Mouse (Mus musculus): ENCODE results near the gene Hils1. TPM values are rescaled to one million over a fixed set of nuclear protein-coding genes. Genes with fewer than 3 reads are reported as not detected.

Hils1 gene
- total and polyA plus RNA-seq, 3 experiments: not detected

DNA sequence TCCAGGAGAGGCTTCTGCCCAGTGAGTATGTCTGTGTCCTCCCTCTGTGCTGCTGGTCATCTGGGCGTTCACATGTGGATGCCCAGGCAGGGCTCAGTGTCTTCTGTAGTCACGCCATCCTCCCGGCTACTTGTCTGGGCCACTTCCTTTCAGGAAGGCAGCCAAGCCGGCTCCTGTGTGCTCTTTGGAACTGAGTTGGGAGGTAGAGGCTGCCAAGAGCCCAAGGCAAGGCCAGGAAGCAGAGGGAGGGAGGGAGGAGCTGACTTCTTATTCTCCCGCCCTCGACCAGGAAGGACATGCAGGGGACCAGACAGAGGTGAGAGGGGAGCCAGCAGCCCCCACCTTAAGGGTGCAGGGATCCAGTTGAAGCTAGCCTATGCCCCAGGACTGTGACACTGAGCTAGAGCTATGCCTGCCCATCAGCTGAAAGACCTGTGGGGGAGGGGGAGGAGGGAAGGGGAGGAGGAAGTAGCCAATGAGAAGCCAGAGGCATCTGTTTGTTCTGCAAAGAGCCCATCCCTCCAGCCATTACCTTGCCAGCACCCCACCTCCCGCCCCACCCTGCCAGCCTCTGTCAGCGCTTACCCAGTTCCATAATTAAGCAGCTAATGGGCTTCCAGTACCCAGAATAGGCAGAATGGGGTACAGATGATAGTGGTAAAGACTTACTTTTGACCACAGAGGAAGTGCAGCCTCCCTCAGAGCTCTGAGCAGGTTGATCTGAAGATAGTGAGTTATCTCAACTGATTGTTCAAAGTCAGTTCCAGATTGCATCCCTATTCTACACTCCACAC, 9.1 kb upstream of the Hils1 start:
- Histone ChIP-seq H3K9ac (ENCODE audit: control insufficient read depth, low read depth, low read length, poor library complexity, severe bottlenecking) (no peak overlapping the region), H3K4me1 (ENCODE audit: control insufficient read depth in 1 of 2, insufficient read depth in 2 of 2, low read length in 2 of 2) (peaks cover 0 to 7% of the 10 kb centered on the region in 2 experiments; a peak in 1 of 4 replicates), H3K79me2 (ENCODE audit: control insufficient read depth, insufficient read depth, low read length, poor library complexity) (no peaks in the 10 kb centered on the region), H3K36me3 (ENCODE audit: control insufficient read depth in 1 of 2, insufficient read depth in 2 of 2, low read length in 2 of 2) (peaks cover 0 to 7% of the 10 kb centered on the region in 2 experiments; a peak in 2 of 4 replicates), H3K9me3 (replicated peaks; ENCODE audit: insufficient read depth, low read length) (no peaks in the 10 kb centered on the region), H3K4me3 (ENCODE audit: control insufficient read depth in 1 of 2, insufficient read depth in 1 of 2, low read depth in 2 of 2, low read length in 2 of 2) (no peak overlapping the region), H3K27me3 (ENCODE audit: control insufficient read depth in 1 of 2, insufficient read depth in 2 of 2, low read length in 2 of 2) (peaks cover 22 to 31% of the 10 kb centered on the region in 2 experiments), H3K27ac (ENCODE audit: control insufficient read depth, low read depth, low read length) (no peak overlapping the region)
- DNase-seq (ENCODE audit: low read depth, low spot score): peak; percentile 62
- peak; percentile 76 for TF ChIP-seq RCOR1 (IDR thresholded peaks at IDR 0.05; ENCODE audit: low read depth, low read length)
- peak; percentile 23; the same call in 1 of the 2 replicates for TF ChIP-seq TBP (IDR thresholded peaks at IDR 0.05; ENCODE audit: low read depth, low read length)
- TF ChIP-seq GATA1 (IDR thresholded peaks at IDR 0.05; ENCODE audit: low read depth, low read length): peak; percentile 67
- TF ChIP-seq SIN3A (IDR thresholded peaks at IDR 0.05; ENCODE audit: low read length): no peak
- TF ChIP-seq EP300 (IDR thresholded peaks at IDR 0.05; ENCODE audit: low read depth in 1 of 2, low read length in 2 of 2): peak in 1 of 2 experiments; percentile 41; a peak in 1 of 4 replicates

DNA sequence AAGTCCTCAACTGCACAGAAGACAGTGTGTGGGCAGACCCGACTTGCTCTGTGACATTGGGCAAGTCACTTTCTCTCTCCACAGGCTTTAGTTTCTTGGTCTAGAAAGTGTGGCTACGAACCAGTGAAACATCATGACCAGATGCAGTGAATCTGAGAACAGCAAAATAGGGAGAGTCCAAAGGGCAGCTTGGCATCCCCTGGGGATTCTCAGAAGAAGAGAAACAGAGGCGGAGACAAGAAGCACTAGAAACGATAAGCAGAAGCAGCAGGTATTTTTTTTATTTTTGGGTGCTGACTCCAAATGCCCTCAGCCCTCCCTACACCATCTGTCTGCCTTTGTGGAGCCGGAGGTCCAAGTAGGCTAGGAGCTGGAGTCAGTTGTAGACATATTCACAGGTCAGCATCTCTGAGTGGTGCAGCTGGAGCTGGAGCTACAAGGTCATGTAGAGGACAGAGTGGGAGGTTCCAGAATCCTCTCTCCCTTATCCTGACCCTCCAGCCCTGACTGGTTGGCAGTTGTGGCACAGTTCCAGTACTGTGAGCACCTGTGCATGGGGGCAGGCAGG, 4.8 kb upstream of the Hils1 start:
- no peak for DNase-seq (ENCODE audit: low read depth, low spot score)
- H3K9ac ChIP-seq (ENCODE audit: control insufficient read depth, low read depth, low read length, poor library complexity, severe bottlenecking): no peak overlapping the region
- TF ChIP-seq MYC (IDR thresholded peaks at IDR 0.05; ENCODE audit: low read depth, low read length) (no peak), UBTF (IDR thresholded peaks at IDR 0.05; ENCODE audit: borderline replicate concordance, insufficient read depth, low read depth, low read length) (no peak), GABPA (IDR thresholded peaks at IDR 0.05; ENCODE audit: low read depth, low read length) (no peak), EP300 (IDR thresholded peaks at IDR 0.05; ENCODE audit: low read depth in 1 of 2, low read length in 2 of 2) (no peak)
- H3K36me3 ChIP-seq (ENCODE audit: control insufficient read depth in 1 of 2, insufficient read depth in 2 of 2, low read length in 2 of 2): peaks cover 0 to 7% of the 10 kb centered on the region in 2 experiments; a peak in 2 of 4 replicates
- no peaks in the 10 kb centered on the region for H3K79me2 ChIP-seq (ENCODE audit: control insufficient read depth, insufficient read depth, low read length, poor library complexity)
- no peak overlapping the region for H3K4me3 ChIP-seq (ENCODE audit: control insufficient read depth in 1 of 2, insufficient read depth in 1 of 2, low read depth in 2 of 2, low read length in 2 of 2)
- H3K27ac ChIP-seq (ENCODE audit: control insufficient read depth, low read depth, low read length): no peak overlapping the region
- H3K9me3 ChIP-seq (replicated peaks; ENCODE audit: insufficient read depth, low read length): no peaks in the 10 kb centered on the region
- H3K27me3 ChIP-seq (ENCODE audit: control insufficient read depth in 1 of 2, insufficient read depth in 2 of 2, low read length in 2 of 2): peaks cover 23 to 37% of the 10 kb centered on the region in 2 experiments
- peaks cover 0 to 7% of the 10 kb centered on the region in 2 experiments; a peak in 1 of 4 replicates for H3K4me1 ChIP-seq (ENCODE audit: control insufficient read depth in 1 of 2, insufficient read depth in 2 of 2, low read length in 2 of 2)

DNA sequence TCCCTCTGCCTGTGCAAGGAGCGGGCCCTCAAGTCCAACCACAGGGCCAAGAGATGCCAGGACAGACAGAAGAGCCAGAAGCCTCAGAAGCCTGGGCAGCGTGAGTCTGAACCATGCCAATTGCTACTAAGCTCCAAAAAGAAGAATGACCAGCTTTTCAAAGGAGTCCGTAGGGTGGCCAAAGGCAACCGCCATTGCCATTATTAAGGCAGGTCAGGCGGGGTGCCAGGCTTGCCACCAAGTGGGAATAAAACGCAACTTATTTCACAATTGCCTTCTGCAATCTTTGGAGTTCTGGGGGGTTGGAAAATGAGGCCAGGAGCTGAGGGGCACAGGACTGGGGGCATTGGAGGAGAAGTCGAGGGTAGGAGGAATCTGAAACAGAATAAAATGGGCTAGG, 794 bp downstream of the Hils1 start:
- TF ChIP-seq USF1 (IDR thresholded peaks at IDR 0.05; ENCODE audit: low read depth, low read length): no peak
- TF ChIP-seq NELFE (IDR thresholded peaks at IDR 0.05; ENCODE audit: low read depth, low read length): no peak
- TF ChIP-seq ETS1 (IDR thresholded peaks at IDR 0.05; ENCODE audit: low read depth, low read length): no peak
- no peak for TF ChIP-seq ELF1 (IDR thresholded peaks at IDR 0.05; ENCODE audit: low read depth, low read length)
- TF ChIP-seq TBP (IDR thresholded peaks at IDR 0.05; ENCODE audit: low read depth, low read length): no peak
- TF ChIP-seq USF2 (IDR thresholded peaks at IDR 0.05; ENCODE audit: borderline replicate concordance in 1 of 2, insufficient read depth in 1 of 2, low read depth in 1 of 2, low read length in 2 of 2): no peak
- TF ChIP-seq EP300 (IDR thresholded peaks at IDR 0.05; ENCODE audit: low read depth in 1 of 2, low read length in 2 of 2): no peak
- no peak for TF ChIP-seq ZNF384 (IDR thresholded peaks at IDR 0.05; ENCODE audit: low read depth, low read length)
- no peak for TF ChIP-seq ZMIZ1 (IDR thresholded peaks at IDR 0.05; ENCODE audit: low read depth, low read length)
- no peak for TF ChIP-seq MAZ (IDR thresholded peaks at IDR 0.05; ENCODE audit: low read depth, low read length)
- no peak for TF ChIP-seq MEF2A (IDR thresholded peaks at IDR 0.05; ENCODE audit: extremely low read depth, insufficient replicate concordance, low read depth, low read length, poor library complexity, severe bottlenecking)
- no peak for TF ChIP-seq BHLHE40 (IDR thresholded peaks at IDR 0.05; ENCODE audit: borderline replicate concordance, low read depth, low read length)
- Histone ChIP-seq H3K4me3 (ENCODE audit: control insufficient read depth in 1 of 2, insufficient read depth in 1 of 2, low read depth in 2 of 2, low read length in 2 of 2) (no peak overlapping the region), H3K9ac (ENCODE audit: control insufficient read depth, low read depth, low read length, poor library complexity, severe bottlenecking) (no peak overlapping the region), H3K79me2 (ENCODE audit: control insufficient read depth, insufficient read depth, low read length, poor library complexity) (no peaks in the 10 kb centered on the region), H3K27ac (ENCODE audit: control insufficient read depth, low read depth, low read length) (no peak overlapping the region), H3K36me3 (ENCODE audit: control insufficient read depth in 1 of 2, insufficient read depth in 2 of 2, low read length in 2 of 2) (no peaks in the 10 kb centered on the region), H3K4me1 (ENCODE audit: control insufficient read depth in 1 of 2, insufficient read depth in 2 of 2, low read length in 2 of 2) (peaks cover 0 to 3% of the 10 kb centered on the region in 2 experiments; a peak in 1 of 4 replicates), H3K27me3 (ENCODE audit: control insufficient read depth in 1 of 2, insufficient read depth in 2 of 2, low read length in 2 of 2) (peaks cover 30 to 32% of the 10 kb centered on the region in 2 experiments), H3K9me3 (replicated peaks; ENCODE audit: insufficient read depth, low read length) (no peaks in the 10 kb centered on the region)
- no peak for DNase-seq (ENCODE audit: low read depth, low spot score)
